ENCODE assay signal across 8 mouse cellular contexts in genomic region chr5:118373581-118373981, GRCm38 (mm10).
DNase-seq lines count a peak whose midpoint lies in the region; ATAC-seq lines count a peak whose summit lies in the region.

No protein-coding gene starts in this region.

- no peak overlapping the region for H3K27ac ChIP-seq in hindbrain, embryonic 12.5 days

- DNase-seq in frontal cortex, postnatal 10 days (ENCODE audit: low spot score in 2 of 2), result no peak
- DNase-seq in embryo, embryonic 10.5 days (ENCODE audit: low spot score), result peak; percentile 69
- peak; percentile 30 to 41 for DNase-seq in left cerebral cortex, postnatal 36 days (ENCODE audit: low spot score in 2 of 2)
- peak; percentile 52 for DNase-seq in right cerebral cortex, adult 18-20 months
- DNase-seq in urinary bladder, adult 2 months (ENCODE audit: low spot score), result no peak
- no peak for DNase-seq in gastrocnemius, postnatal 14 days

- intact Hi-C loops in left cerebral cortex, postnatal 36 days (cut with DNase I), result no loop called here
- intact Hi-C loops in gastrocnemius, postnatal 14 days (cut with DNase I; ENCODE audit: low total_unique reads), result no loop called here

- peaks cover 24% of the 10 kb centered on the region for H3K27me3 ChIP-seq in hindbrain, embryonic 12.5 days

- no peak overlapping the region for H3K4me3 ChIP-seq in hindbrain, embryonic 12.5 days

- WGBS in hindbrain, embryonic 12.5 days, result 4% methylated on average over 13 of the region's 13 CpGs

- H3K9ac ChIP-seq in hindbrain, embryonic 12.5 days, result no peak overlapping the region

- ATAC-seq in frontal cortex, adult (ENCODE audit: low TSS enrichment), result peak; percentile 38; the same call in 1 of the 2 replicates
- no peak for ATAC-seq in hindbrain, embryonic 12.5 days (ENCODE audit: low FRiP score)

- H3K4me1 ChIP-seq in hindbrain, embryonic 12.5 days, result peaks cover 20% of the 10 kb centered on the region

- no peaks in the 10 kb centered on the region for H3K9me3 ChIP-seq in hindbrain, embryonic 12.5 days (replicated peaks)

- no peaks in the 10 kb centered on the region for H3K36me3 ChIP-seq in hindbrain, embryonic 12.5 days

- H3K4me2 ChIP-seq in hindbrain, embryonic 12.5 days (replicated peaks), result peak overlapping the region; percentile 23

Comparison
In these comparisons a context has a peak if more than half of its experiments do, and no peak if none do; other contexts are left out.
1. DNase-seq: peak in embryo, embryonic 10.5 days (single experiment), left cerebral cortex, postnatal 36 days (2 of 2) and right cerebral cortex, adult 18-20 months (single experiment); none in frontal cortex, postnatal 10 days (0 of 2), urinary bladder, adult 2 months (single experiment) and gastrocnemius, postnatal 14 days (single experiment).